Mouse (Mus musculus) hindbrain, postnatal 0 days (tissue): Measurements from ENCODE around the gene Arhgap45. TPM values are rescaled to one million over a fixed set of nuclear protein-coding genes. Genes with fewer than 3 reads are reported as not detected.

Source experiments
- ATAC-seq: fragments of 200-750 bp; cut with Nextera tagmentation; 2 replicates; pipeline ENCODE4 v1.8.0; 2017; ENCODE audit warnings: mild to moderate bottlenecking, moderate TSS enrichment, moderate library complexity
- DNase-seq: peaks from one replicate; pipeline ENCODE4 v3.0.0-alpha.2; 2015; ENCODE audit warnings: low spot score
- H3K27ac ChIP-seq: fragments of 300-500 bp; sonication (generic); 2 replicates; pipeline ENCODE4 v1.5.1; 2014; ENCODE audit warnings: mild to moderate bottlenecking
- H3K27me3 ChIP-seq: fragments of 300-500 bp; sonication (generic); 2 replicates; pipeline ENCODE4 v1.6.1; 2014; ENCODE audit warnings: low read length, mixed read lengths; ENCODE audit not compliant: insufficient read depth
- H3K36me3 ChIP-seq: fragments of 300-500 bp; sonication (generic); 2 replicates; pipeline ENCODE4 v1.6.1; 2014; ENCODE audit warnings: low read length, mixed read lengths; ENCODE audit not compliant: insufficient read depth
- H3K4me1 ChIP-seq: fragments of 300-500 bp; sonication (generic); 2 replicates; pipeline ENCODE4 v1.6.1; 2014; ENCODE audit warnings: antibody characterized with exemption, low read length, mixed read lengths; ENCODE audit not compliant: insufficient read depth
- H3K4me2 ChIP-seq: fragments of 300-500 bp; sonication (generic); 2 replicates; pipeline ENCODE4 v1.6.1; 2014; ENCODE audit warnings: low read depth, mild to moderate bottlenecking, low read length, moderate library complexity, mixed read lengths
- H3K4me3 ChIP-seq: fragments of 300-500 bp; sonication (generic); 2 replicates; pipeline ENCODE4 v1.5.1; 2014; ENCODE audit warnings: low read length
- H3K9ac ChIP-seq: fragments of 300-500 bp; sonication (generic); replicated peaks from 2 replicates; pipeline ENCODE4 v1.6.1; 2014; ENCODE audit warnings: mild to moderate bottlenecking, low read length, moderate library complexity, mixed read lengths
- H3K9me3 ChIP-seq: fragments of 300-500 bp; sonication (generic); 2 replicates; pipeline ENCODE4 v1.6.1; 2016; ENCODE audit warnings: low read length, mixed read lengths
- CTCF ChIP-seq: IDR thresholded peaks from 2 replicates; pipeline ENCODE4 v1.5.1; 2016; ENCODE audit warnings: antibody characterized with exemption, control low read depth, low read depth
- WGBS: fragments of 180-500 bp; shearing (Covaris S2); extraction: QIAGEN DNeasy Blood & Tissue Kit; methylation state at CpG from one replicate; pipeline ENCODE4 v1.1.7; 2014; 5-methylcytosine and 5-hydroxymethylcytosine counted together
- polyA plus RNA-seq: library from polyadenylated mRNA; unstranded; fragments of >200 nt; fragmentation: Nextera tagmentation; extraction: Ambion mirVana; gene quantifications from 2 replicates; pipeline ENCODE4 v1.2.1, GENCODE M21; 2015
- total RNA-seq: library from RNA; depleted of rRNA; stranded (reverse); fragments of >200 nt; gene quantifications from 2 replicates; pipeline ENCODE4 v1.2.3, GENCODE M21; 2014; rRNA removed

Arhgap45 gene
- total RNA-seq, result 2.9 and 3.3 TPM in 2 replicates
- polyA plus RNA-seq, result 1.7 and 1.8 TPM in 2 replicates

- Histone ChIP-seq H3K9me3 (peaks cover under 1% of the 10 kb centered on the region; the same call in 1 of the 2 replicates), H3K9ac (no peak within 1 kb of the TSS), H3K4me3 (no peak within 1 kb of the TSS), H3K27ac (no peak within 1 kb of the TSS), H3K4me1 (no peaks in the 10 kb centered on the region), H3K27me3 (peaks cover 16% of the 10 kb centered on the region), H3K36me3 (peaks cover 3% of the 10 kb centered on the region; the same call in 1 of the 2 replicates), H3K4me2 (no peak within 1 kb of the TSS)
- no peak for DNase-seq
- TF ChIP-seq CTCF, result no peak
- no peak for ATAC-seq
- WGBS, result 66% methylated on average over 11 of the region's 11 CpGs
Measured at GRCm38 (mm10) chr10:80016511-80016910, at the start of gene Arhgap45. TSS of gene Arhgap45 (plus strand) at chr10:80016653.

GRCm38 (mm10) chr10:79966886-79967400 lies 49.5 kb upstream of the Arhgap45 start:
- no peak for ATAC-seq
- peaks cover 10% of the 10 kb centered on the region for H3K4me1 ChIP-seq
- no peak overlapping the region for H3K27ac ChIP-seq
- WGBS, result 81% methylated on average over 5 of the region's 5 CpGs
- H3K36me3 ChIP-seq, result peaks cover 41% of the 10 kb centered on the region
- DNase-seq, result no peak
- H3K4me2 ChIP-seq, result no peak overlapping the region
- no peak overlapping the region for H3K9ac ChIP-seq
- no peak for TF ChIP-seq CTCF
- H3K9me3 ChIP-seq, result no peaks in the 10 kb centered on the region
- H3K4me3 ChIP-seq, result no peak overlapping the region
- peaks cover 9% of the 10 kb centered on the region; the same call in 1 of the 2 replicates for H3K27me3 ChIP-seq

GRCm38 (mm10) chr10:79968181-79968580 lies 48.3 kb upstream of the Arhgap45 start:
- Histone ChIP-seq H3K9me3 (no peaks in the 10 kb centered on the region), H3K4me1 (peaks cover 10% of the 10 kb centered on the region), H3K4me3 (no peak overlapping the region), H3K27me3 (peaks cover 9% of the 10 kb centered on the region; the same call in 1 of the 2 replicates), H3K36me3 (peaks cover 41% of the 10 kb centered on the region), H3K4me2 (no peak overlapping the region), H3K27ac (peak overlapping the region; percentile 20; the same call in 1 of the 2 replicates), H3K9ac (no peak overlapping the region)
- no peak for ATAC-seq
- no peak for TF ChIP-seq CTCF
- 62% methylated on average over 1 of the region's 1 CpGs for WGBS
- no peak for DNase-seq

GRCm38 (mm10) chr10:79969124-79969568 lies 47.3 kb upstream of the Arhgap45 start:
- peak; percentile 43 for TF ChIP-seq CTCF
- 12% methylated on average over 3 of the region's 3 CpGs for WGBS
- peaks cover 9% of the 10 kb centered on the region; the same call in 1 of the 2 replicates for H3K27me3 ChIP-seq
- DNase-seq (peak; percentile 54), ATAC-seq (0 out of 2 replicates have a peak, but pooled peaks have one; percentile 33)
- peak overlapping the region; percentile 26; the same call in 1 of the 2 replicates for H3K27ac ChIP-seq
- H3K36me3 ChIP-seq, result peaks cover 35% of the 10 kb centered on the region
- no peak overlapping the region for H3K4me3 ChIP-seq
- no peaks in the 10 kb centered on the region for H3K9me3 ChIP-seq
- no peak overlapping the region for H3K9ac ChIP-seq
- H3K4me1 ChIP-seq, result peaks cover 10% of the 10 kb centered on the region
- no peak overlapping the region for H3K4me2 ChIP-seq

- TF ChIP-seq CTCF, result no peak
- Histone ChIP-seq H3K4me1 (peaks cover 10% of the 10 kb centered on the region), H3K9ac (peak within 1 kb of the TSS; percentile 43), H3K36me3 (peaks cover 22% of the 10 kb centered on the region), H3K4me2 (peak within 1 kb of the TSS; percentile 67), H3K27me3 (peaks cover 9% of the 10 kb centered on the region; the same call in 1 of the 2 replicates), H3K9me3 (no peaks in the 10 kb centered on the region), H3K4me3 (peak within 1 kb of the TSS; percentile 40), H3K27ac (peak within 1 kb of the TSS; percentile 26; the same call in 1 of the 2 replicates)
- DNase-seq (no peak), ATAC-seq (peak; percentile 4; the same call in 1 of the 2 replicates)
- 9% methylated on average over 41 of the region's 47 CpGs for WGBS
Measured at GRCm38 (mm10) chr10:79970415-79971182, 45.9 kb upstream of the Arhgap45 start, which contains the start of gene Grin3b. TSS of gene Grin3b (plus strand) at chr10:79970715.

- peak overlapping the region; percentile 40 for H3K4me3 ChIP-seq
- peaks cover 16% of the 10 kb centered on the region for H3K36me3 ChIP-seq
- H3K9me3 ChIP-seq, result no peaks in the 10 kb centered on the region
- H3K27me3 ChIP-seq, result peaks cover 9% of the 10 kb centered on the region; the same call in 1 of the 2 replicates
- peak overlapping the region; percentile 67 for H3K4me2 ChIP-seq
- WGBS, result 4% methylated on average over 20 of the region's 21 CpGs
- H3K4me1 ChIP-seq, result peaks cover 10% of the 10 kb centered on the region
- TF ChIP-seq CTCF, result no peak
- DNase-seq (no peak), ATAC-seq (0 out of 2 replicates have a peak, but pooled peaks have one; percentile 1)
- peak overlapping the region; percentile 43 for H3K9ac ChIP-seq
- no peak overlapping the region for H3K27ac ChIP-seq
Measured at GRCm38 (mm10) chr10:79971183-79971497, 45.3 kb upstream of the Arhgap45 start.
